Mouse (Mus musculus) mature B cell (primary cell): ENCODE measurements around the gene Tmem26.

Source experiments
- in situ Hi-C: fragments of 300-500 bp; cut with MboI; formaldehyde crosslinking; loops from 2 replicates; pipeline ENCODE4 v1.14.3; 2019

Tmem26 gene

DNA sequence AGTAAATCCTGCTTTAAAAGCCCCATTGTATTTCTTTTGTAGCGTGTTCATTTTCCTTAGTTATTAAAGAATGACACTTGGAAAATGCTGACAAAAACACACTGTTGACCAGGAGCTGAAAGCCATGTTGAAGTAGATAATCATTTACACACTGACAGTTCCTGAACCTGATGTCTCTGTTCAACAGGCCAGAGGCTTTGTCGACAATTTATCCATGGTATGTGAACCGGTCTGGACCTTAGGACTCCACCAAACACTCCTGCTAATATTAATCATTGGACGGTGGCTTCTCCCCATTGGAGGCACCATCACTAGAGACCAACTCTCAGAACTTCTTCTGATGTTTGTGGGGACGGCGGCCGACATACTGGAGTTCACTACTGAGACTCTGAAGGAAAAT is 27.5 kb downstream of the Tmem26 start:
- in situ Hi-C loops: no loop called here

GRCm38 (mm10) chr10:68759238-68759637 is 35.8 kb downstream of the Tmem26 start:
- in situ Hi-C loops: no loop called here

GRCm38 (mm10) chr10:68759789-68760188 is 36.3 kb downstream of the Tmem26 start:
- in situ Hi-C loops: no loop called here

GRCm38 (mm10) chr10:68781067-68781868 is 57.8 kb downstream of the Tmem26 start:
- in situ Hi-C loops: no loop called here

DNA sequence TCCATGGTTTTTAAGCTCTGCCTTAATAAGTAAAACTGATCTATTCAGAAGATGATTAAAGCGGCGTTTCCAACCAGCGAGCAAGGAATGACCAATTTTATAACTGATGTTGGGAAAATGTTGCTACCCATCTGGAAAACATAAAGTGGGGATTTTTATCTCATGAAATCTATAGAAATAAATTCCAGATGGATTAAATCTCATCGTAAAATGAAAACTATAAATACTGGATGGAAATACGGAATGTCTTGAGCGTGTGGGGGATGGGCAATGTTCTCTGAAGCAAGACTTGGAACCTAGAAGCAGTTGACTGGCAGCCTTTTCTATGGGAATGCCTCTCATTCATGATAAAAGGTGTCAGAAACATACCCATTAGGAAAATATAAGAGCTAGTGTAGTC is 59.3 kb downstream of the Tmem26 start:
- in situ Hi-C loops: no loop called here

DNA sequence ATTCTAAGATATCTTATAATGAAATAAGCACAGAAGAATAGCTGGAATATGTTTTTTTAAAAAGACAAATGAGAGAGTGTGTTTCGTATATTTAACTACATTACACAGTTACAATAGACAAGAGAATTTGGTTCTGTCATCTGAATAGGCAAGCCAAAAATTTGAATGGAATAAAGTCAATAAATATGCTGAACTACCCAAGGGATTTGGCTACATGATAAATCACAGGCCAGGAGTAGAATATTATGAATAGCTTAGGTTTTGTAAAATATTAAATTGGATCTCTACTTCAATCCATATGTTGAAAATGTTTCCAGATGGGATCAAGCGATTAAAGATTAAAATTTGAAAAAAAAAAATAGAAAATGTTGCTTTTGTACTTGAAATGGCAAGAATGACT is 60.4 kb downstream of the Tmem26 start:
- in situ Hi-C loops: no loop called here

GRCm38 (mm10) chr10:68784463-68784862 is 61.0 kb downstream of the Tmem26 start:
- in situ Hi-C loops: no loop called here

- in situ Hi-C loops: no loop called here
Observed at GRCm38 (mm10) chr10:68795466-68795865, 72.0 kb downstream of the Tmem26 start.

DNA sequence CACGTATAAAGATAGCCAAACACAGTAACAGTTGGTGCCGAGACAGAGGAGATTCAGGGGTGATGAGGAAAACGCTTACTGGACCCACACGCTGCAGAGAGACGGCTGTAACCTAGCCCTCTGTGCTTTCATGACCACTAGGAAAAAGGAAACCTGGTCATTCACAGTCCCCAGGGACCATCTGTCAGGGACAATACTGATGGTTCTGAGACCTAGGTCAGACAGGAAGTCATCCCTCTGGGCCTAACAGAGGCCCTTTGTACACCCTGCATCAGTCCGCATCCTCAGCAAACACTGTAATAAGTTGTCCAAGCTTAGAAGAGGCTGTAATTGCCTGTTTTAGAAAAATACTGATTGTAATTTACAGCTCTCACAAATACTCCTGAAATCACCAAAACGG is 76.4 kb downstream of the Tmem26 start:
- in situ Hi-C loops: no loop called here

GRCm38 (mm10) chr10:68800339-68800738 is 76.9 kb downstream of the Tmem26 start:
- in situ Hi-C loops: no loop called here

DNA sequence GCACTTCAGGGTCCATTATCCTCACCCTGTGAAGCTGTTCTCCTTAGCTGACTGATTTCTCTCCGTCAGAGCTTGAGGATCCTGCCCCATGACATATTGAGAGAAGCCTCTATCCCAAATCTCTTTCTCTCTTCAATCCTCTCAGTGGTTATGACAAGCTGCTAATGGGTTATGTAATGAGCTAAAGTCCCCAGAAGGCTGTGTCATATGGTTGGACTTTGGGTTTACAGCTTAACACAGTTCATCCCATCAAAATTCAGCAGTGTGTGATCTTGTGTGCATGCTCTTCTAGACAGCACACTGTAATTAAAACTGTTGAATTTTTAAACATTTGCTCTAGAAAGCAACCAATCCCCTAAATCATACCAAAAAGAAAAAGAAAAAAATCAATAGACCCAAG is 82.9 kb downstream of the Tmem26 start:
- in situ Hi-C loops: no loop called here

GRCm38 (mm10) chr10:68810958-68811357 is 87.5 kb downstream of the Tmem26 start:
- in situ Hi-C loops: no loop called here

GRCm38 (mm10) chr10:68812699-68813098 is 89.3 kb downstream of the Tmem26 start:
- in situ Hi-C loops: no loop called here

GRCm38 (mm10) chr10:68817281-68817680 is 93.8 kb downstream of the Tmem26 start:
- in situ Hi-C loops: no loop called here

DNA sequence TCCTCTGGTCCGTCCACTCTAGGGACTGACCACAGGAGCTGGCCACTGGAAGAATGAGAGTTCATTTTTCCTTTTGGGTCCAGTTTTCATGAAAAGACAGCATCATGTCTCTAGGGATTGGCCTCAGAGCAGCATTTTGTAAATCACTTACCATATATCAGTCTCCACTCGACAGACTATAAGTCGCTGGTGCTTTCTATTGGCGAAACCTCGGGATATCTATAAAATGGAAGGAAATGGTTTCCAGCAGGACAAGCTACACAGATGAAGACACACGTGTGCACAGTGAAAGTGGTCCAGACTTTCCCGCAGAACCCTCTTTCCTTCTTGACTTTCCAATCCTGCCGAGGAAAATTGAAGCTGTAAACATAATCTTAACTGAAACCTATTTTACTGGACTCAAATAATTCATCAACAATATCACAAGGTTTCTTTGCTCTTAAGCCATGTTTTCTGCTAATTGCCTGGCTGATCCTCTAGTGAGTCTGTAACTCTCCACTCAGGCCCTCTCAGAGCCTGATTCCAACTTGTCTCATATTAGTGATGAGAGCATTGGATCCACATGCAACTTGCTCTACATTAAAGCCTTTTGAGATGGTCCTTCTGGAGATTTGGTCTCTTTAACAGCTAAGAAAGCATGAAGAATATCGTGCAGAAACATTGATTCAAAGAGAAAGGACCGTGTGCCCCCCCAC is 94.8 kb downstream of the Tmem26 start:
- in situ Hi-C loops: no loop called here

DNA sequence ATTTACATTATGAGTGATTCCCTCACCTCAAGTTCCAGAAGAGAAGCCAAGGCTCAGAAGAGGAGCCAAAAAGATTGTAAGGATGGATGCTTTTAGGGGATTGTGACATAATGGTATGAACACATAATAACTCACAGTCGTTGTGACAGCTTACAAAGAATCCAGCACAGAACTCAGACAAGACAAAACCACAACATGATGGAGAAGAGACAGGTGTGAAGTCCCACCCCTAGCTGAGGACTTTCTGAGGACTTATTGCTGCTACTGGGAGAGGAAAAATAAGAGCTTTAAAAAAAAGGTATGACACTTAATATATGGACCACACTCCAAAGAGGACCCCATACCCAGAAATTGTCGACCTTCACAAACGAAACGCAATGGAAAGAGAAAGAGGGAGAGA is 101.1 kb downstream of the Tmem26 start:
- in situ Hi-C loops: no loop called here
